Mouse (Mus musculus): ENCODE data around the gene Ryr2.

GRCm38 (mm10) chr13:12098981-12099380 is 7.8 kb downstream of the Ryr2 start:
- TF ChIP-seq POLR2A (IDR thresholded peaks at IDR 0.05; ENCODE audit: control insufficient read depth, low read depth, low read length) (no peak), CTCF (IDR thresholded peaks at IDR 0.05; ENCODE audit: control insufficient read depth, insufficient read depth, insufficient replicate concordance, low read depth, low read length) (no peak)
